Mouse (Mus musculus) hindlimb bud, embryonic 11.5 days (tissue): ENCODE data around the gene Btg4.

Experiments used
- DNase-seq: peaks from one replicate; pipeline ENCODE4 v3.0.0-alpha.2; 2012; ENCODE audit warnings: low read depth, low spot score; ENCODE audit errors: extremely low spot score

The Btg4 gene

DNA sequence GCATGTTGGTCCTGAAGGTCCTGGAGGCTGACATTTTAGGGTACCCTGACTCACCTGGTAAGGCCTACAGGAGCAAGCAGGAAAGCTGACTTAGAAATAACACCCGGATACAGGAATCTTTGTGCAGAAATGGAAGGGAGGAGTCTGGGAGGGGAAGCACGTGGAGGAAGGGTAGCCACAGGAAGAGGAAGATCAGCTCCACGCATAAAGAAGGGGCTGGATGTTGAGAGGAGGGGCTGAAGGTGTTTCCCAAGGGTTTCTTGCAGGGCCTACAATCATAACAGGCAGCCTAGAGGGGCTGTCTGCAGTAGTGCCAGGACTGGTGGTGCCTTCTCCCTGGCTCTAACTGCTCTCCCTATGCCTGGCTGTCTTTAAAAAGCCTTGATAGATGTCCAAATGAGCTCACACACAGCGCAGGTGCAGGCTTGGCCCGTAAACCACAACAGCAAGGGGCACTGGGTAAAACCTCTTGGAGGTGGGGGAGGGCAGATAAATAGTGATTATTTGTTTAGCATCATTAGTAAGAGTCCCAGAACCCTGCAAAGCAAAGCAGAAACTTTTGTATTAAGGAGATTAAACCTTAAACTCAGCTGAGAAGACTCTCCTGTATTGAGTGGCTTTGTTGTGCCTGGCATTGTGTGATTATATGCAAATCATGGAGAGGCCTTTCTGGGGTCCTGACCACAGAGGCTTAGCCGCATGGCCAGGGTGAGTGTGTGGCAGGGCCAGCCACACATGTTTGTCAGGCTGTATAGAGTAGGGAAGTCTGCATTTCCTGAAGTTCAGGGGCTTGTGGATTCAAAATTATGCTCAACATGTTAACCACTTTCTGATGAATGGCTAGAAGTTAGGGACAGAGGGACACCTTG lies 104.8 kb downstream of the Btg4 start, which contains the start of gene Gm32742:
TSS of gene Gm32742 (minus strand) at position 206 of the 869 bp plus-strand sequence.
- no peak for DNase-seq

DNA sequence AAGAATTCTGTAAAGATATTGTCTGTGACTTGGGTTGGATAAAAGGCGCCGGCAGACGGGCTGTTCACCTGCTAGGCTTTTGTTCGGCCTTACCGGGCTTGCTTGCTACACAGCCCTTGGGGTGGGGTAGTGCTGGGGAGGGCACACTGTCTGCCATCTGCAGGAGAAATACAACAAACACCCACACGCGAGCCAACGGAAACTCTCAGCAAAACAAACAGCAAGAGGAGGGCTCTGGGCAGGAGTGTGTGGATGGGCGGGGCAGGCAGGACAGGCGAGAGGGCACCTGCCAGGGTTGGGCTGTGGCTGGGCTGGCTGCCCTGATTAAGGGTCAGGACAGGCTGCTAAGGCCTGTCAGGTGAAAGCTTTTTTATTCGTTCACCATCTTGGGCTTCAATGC lies 107.3 kb downstream of the Btg4 start:
- no peak for DNase-seq

DNA sequence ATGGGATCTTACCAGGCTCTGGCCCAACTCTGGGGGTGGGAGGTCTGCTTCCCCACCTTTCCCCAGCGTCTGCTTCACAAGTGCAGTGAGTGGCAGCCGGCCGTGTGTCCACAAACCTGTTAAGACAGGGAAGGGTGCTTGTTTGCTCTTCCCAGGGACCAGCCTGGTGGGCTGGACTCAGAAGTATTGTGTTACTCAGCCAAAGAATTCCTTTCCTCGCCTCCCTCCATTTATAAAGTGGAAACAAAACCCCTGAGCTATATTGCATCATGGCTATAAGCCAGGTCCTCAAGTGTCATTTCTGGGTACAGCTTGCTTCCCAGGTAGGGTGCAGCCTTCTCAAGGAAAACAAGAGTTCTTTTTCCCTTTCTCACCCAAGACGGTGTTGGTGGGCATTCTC lies 108.0 kb downstream of the Btg4 start:
- no peak for DNase-seq

DNA sequence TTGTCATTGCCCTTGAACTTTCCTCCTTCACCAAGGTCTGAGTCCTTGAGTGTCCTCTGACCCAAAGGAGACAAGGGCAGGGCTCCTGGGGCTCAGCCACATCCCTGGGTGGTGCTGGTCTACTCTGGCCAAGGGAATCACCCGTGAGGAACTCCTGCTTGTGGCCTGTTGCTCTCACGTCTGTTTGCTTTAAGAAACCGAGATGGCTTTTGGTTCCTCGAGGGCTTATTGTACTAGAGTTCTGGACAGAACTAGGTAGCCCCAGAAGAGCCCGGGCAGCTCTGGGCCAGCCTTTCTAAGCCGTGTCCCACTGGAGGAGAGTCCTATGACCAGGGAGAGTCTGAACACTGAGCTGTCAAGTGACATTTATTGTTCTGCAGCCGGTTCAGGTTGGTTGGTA lies 108.4 kb downstream of the Btg4 start:
- DNase-seq: no peak
